Mouse (Mus musculus): ENCODE measurements at regions not wholly inside any gene's neighbourhood (a gene's known extent, or its start where the extent isn't known, plus 50 kb on each side); places are given as distances from the start of the nearest gene placed in this dataset.

- no peak for TF ChIP-seq CTCF (IDR thresholded peaks at IDR 0.05; ENCODE audit: borderline replicate concordance, control insufficient read depth, extremely low read depth, insufficient read depth, low read length, poor library complexity)
- TF ChIP-seq POLR2A (IDR thresholded peaks at IDR 0.05; ENCODE audit: control insufficient read depth, extremely low read depth, insufficient read depth, low read length, poor library complexity), result no peak
Observed at GRCm38 (mm10) chr13:103391396-103391795, 57.1 kb upstream of the Mast4 start.
